Mouse (Mus musculus): ENCODE results near the gene Lefty1.
"Not testable (repeated sequence)": the region's sequence is repeated elsewhere in the genome, so short reads cannot be mapped to it uniquely, and the experiment has no call there.

GRCm38 (mm10) chr1:180894088-180894987 is 40.5 kb upstream of the Lefty1 start:
- TF ChIP-seq FLI1 (IDR thresholded peaks at IDR 0.05; ENCODE audit: low read length); GATA1 (IDR thresholded peaks at IDR 0.05; ENCODE audit: borderline replicate concordance, low read length): not testable (repeated sequence)
